Mouse (Mus musculus) testis, postnatal 10 days (tissue): ENCODE measurements around the gene Ddx51.

Source experiments
- DNase-seq: peaks from one replicate; pipeline ENCODE4 v3.0.0; 2021; ENCODE audit warnings: low spot score

Gene Ddx51

DNA sequence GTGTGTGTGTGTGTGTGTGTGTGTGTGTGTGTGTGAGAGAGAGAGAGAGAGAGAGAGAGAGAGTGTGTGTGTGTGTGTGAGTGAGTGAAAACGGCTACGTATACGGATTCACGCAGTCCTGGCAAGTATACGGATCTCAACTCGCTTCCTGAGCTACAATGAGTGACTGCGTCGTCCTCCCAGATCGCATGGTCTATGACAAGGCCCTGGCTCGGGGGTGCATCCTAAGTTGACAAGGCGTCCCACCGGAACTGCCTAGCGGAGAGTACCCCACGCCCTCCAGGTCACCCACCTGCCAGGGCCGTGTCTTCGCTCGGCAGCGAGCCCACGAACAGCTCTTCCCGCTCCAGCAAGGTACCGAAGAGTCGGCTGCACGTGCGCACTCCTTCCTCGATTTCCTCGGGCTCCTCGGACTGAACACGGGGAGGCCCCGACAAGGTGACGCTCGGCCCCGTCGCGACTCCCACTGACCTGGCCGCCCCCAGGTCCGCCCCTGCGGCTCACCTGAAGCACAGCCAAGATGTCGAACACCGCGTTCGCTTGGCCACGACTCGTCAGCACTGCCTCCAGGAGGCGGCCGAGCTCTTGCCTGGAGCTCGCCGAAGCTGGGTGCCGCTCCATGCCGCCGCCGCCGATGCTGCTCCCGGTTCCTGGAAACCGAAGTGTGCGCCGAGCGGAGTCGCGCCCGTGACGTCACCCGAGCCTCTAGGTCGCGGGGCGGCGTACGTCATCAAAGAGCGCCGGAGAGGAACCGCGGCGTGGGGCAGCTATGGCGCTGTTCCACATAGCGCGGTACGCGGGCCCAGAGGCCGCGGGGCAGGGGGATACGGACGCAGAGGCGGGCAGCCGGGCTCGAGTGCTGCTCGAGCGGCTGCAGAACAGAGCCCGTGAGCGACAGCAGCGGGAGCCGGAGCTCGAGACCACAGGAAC is at the start of gene Ddx51, which contains the start of gene Noc4l:
Gene Ddx51 (plus strand): TSS at position 733 of the 930 bp plus-strand sequence.
Gene Noc4l (minus strand): TSS at position 699 of the 930 bp plus-strand sequence.
- peak; percentile 99 for DNase-seq

DNA sequence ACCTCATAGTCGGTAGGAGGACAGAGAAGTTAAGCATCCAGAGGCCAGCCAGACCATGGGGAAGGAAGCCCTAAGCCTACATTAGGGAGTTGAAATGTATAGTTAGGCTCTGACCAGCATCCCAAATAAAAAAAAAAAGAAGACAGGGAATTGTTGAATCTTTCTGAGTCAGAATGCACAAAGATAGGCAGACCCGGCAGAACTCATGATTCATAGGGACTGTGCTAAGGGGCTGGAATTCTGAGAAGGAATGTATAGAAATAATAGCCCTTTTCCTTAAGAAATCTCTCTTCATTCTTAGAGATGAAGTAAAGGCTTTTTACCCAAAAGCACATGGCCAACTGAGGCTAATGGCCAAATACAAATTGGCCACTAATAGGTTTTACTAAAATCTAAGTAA is 48.9 kb upstream of the Ddx51 start:
- DNase-seq, result no peak

DNA sequence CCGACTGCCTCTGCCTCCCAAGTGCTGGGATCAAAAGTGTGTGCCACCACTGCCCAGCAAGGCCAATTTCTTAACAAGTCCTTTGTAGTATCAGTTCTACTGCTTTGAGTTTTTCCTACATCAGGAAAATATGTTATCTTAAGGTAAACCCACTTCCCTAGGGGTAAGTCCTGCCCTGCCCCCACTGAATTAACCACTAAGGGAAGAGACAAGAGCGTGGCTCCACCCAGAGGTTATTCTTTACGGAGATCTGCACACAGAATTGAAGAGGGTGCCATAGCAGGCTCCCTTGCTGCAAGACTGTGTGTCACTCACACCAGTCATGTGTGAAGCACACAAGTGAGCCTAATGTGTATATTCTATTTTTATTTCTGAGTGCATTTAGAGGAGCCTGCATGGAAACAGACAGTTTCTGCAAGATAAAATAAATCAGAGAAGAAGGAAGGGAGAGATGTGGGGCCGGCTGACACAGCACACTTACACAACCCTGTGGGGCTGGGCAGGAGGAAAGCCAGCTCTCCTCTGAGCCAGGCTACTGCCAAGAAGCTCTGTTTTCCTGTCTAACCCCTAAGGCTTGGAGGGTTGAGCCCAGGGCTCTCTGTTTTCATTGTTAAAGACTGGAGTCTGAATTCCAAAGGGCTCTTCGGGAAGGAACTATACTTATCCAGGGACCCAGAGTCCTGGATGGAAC is 47.6 kb upstream of the Ddx51 start:
- no peak for DNase-seq

DNA sequence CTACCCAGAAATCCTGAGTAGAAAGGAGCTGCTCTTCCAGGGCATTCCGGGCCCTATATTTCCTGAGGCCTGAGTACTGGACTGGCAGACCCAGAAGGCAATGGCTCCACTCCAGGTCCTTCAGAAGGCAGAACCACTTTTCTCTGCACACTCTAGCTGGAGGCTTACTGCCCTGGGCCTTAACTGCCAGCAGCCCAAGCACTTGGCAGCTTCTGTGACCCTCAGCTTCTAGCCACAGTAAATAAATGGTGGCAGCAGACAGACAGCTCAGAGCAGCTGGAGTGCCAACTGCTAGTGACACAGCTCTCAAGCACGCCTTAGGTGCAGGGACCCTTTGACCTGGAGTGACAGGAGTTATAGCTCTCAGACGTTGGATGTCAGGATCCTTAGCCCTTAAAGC is 45.5 kb upstream of the Ddx51 start:
- no peak for DNase-seq

DNA sequence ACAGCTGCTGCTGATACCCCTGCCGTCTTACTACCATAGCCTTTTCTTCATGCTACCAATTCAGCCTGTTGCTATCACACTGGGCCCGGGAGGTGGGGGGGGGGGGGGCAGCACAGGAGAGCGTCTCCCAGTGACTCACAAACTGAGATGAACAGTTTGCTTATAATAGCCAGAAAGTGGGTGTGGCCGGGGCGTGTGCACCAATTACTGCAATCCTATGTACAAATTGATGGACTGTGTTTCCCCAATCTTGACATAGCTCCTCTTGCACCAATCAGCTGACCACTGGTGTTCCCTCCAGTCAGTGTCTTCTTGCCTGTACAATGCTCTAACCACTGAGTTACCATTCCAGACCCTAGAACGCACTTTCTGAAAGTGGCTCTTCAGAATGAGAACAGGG is 44.9 kb upstream of the Ddx51 start:
- DNase-seq, result no peak

DNA sequence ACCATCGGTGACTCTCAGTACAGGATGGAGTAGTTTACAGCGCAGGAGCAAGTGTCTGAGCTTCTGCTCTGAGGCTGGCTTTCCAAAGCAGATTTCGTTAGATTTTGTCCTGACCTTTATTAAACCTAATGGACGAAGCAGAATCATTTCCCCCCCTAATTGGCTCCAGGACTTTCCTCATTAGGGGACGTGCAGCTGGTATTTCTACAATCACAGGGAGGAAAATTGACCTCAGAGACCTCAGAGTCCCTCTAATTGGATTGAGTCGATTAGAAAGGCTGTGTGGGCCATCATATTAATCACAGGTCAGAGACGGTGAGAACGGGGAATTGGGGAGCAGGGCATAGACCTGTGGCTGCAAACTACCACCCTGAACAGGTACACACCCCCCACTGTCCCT is 44.3 kb upstream of the Ddx51 start:
- no peak for DNase-seq

DNA sequence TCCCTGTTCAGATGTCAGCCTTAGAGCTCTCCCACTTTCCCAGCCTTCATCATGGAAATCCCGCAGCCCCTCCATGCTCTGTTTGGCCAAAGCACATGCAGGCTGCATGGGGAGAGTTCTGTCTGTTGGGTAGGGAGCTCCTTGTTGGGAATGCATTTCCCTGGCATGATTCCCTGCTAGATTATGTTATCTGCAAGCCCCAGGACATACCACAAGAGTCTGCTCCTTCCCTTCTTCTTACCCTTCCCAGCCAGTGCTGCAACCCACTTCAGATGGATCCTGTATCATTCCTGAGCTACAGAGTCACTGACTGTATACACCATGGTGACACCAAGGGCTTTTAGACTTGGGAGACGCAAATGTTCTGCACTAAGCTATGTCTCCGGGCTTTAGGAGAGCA is 43.8 kb upstream of the Ddx51 start:
- no peak for DNase-seq

DNA sequence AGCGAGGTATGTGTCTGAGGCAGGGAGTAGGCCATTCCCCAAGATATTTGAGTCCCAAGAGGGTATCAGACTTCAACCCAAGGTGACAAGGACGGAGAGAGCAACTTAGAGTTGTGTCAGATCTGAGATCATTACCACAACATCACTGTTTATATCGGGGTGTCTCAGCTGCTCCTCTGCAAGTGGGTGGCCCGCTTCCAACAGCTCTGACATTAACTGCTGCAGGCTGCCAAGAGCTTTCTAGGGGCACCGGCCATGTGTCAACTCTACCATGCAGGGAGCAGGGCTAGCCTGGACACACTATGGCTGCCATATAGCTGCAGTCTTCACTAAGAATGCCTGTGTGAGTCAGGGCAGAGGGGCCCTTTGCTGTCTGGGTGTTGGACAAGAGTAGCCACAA is 43.4 kb upstream of the Ddx51 start:
- DNase-seq, result no peak

DNA sequence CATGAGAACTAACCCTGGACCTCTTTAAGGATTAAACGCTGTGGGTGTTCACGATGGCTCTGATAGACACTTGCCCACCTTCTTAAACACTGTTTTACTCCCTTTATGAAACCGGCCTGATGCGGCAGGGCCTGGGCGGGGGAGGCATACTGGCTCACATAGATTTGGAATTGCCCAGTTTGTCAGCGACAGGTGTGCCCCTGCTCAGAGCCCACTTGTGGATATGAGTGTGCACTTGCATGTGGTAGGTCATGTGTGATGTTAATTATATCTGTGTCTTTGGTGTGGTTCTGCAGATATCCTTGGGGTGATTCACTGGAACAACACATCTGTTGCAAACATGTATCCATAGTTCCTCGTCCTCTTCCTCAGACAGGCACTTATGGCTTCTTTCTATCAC is 42.8 kb upstream of the Ddx51 start:
- DNase-seq, result no peak

DNA sequence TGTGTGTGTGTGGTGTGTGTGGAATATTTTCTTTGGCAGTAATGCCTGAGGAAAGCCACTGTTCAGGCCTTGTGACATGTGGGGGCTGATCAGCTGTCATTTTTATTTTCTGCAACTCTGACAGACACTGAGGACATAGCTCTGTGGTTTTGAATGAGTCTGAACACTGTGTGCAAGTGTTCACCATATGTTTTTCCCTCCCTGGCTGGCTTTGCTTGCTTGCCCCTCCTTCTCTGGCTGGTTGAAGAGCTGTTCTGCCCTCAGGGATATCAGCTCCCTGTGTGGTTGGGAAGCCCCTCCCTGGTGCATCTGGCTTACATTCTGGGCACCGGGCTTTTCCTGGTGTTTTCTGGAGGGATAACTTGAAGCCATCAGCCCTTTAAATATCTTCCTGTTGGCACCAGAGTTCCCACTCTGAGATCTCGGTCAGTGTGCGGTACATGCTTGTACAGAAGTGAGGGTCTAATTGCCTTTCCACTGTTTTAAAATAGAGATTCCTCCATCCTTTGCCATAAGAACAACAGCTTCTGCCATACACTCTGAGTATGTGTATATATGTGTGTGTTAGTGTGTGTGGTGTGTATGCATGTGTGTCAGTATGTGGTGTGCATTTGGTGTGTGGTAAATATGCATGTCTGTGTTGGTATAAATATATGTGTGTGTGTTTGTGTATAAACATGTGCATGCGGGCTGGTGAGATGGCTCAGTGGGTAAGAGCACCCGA is 41.7 kb upstream of the Ddx51 start:
- no peak for DNase-seq

DNA sequence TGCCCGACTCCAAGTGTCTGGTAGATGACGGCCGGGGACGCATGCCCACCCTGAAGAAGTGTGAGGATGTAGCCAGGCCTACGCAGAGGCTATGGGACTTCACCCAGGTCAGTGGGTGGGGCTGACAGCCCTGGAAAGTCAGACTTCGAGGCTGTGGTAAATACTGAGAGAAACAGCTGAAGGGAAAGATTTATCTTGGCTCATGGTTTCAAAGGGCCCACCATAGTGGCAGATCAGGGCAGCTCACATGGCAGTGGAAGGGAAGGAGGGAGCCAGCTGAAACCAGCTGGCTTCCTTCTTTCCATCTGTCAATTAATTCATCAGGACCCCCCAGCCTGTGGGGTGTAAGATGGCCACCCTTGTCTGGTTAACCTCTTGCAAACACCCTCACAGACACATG is 34.0 kb upstream of the Ddx51 start:
- DNase-seq, result no peak

DNA sequence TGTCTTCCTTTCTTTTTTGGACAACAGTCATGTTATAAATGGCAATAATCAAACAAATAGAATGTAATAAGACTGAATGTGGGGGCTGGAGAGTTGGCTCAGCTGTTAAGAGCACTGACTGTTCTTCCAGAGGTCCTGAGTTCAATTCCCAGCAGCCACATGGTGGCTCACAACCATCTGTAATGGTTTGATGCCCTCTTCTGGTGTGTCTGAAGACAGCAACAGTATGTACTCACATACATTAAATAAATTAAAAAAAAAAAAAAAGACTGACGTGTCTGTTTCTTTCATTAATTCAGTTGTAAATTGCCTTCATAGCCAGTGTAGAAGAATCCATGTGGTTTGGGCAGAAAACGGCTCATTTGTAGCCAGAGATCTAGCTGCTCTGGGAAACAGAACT is 28.9 kb upstream of the Ddx51 start:
- DNase-seq, result no peak

DNA sequence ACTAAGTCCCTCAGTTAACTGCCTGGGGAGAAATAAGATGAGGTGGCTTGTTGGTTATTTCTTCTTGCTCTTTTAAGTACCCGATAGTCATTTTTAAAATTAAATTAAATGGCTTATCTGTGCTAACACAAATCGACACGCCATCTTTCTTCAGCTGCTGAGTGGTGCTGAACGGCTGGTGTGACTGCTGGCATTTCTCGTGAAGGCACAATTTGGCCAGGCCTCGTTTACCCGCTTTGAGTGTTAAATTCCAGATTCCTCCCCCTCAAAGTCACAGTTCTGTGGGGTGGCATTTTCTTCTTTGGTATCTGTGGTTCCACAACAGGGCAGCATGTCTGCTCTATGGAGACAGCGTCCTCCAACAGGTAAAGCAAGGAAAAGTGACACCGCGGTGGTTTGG is 25.9 kb upstream of the Ddx51 start:
- DNase-seq, result no peak

DNA sequence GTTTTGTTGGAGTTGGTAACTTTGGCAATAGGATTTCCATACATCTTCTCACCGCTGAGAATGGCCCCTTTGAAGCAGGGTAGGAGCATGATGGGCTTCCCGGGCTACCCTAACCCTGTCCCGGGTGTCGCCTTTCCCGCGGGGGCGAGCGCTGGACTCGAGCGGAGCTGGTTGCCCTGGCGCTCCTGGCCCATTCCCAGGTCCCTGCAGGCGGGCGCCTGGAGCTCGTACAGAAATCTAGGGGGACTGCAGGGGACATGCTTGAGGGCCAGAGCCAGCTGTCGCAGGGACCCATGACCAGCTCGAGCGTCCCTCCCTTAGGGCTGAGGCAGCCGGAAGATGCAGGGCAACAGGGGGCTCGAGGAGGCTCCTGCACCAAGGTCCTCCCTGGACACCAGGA is 25.1 kb upstream of the Ddx51 start:
- DNase-seq, result no peak

DNA sequence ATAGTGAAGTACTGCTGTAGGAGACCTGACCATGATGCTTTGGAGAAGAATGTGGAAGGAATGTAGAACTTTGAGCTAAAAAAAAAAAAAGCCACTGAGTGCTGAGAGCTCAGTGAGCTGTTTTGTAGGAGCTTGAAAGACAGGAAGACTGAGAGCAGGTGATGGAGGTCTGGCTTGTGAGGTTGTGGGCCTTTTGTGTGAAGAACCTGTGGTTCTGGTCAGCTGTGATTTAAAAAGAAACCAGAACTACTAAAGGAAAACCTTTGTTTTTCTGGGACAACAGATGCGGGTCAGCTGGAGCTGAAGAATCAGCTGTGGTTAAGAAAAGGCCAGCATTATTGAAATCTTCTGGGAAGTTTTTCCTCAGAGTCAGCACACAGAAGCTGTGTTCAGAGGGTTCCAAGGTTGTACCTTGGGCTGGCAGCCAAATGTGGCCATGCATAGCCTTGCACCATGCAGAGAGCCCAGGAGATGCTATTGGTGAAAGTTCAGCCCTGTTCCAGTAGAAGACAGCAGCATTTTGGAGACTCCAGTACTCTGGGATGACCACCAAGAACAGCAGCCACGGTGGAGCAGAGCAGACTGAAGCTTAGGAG is 23.6 kb upstream of the Ddx51 start:
- DNase-seq, result peak; percentile 72

DNA sequence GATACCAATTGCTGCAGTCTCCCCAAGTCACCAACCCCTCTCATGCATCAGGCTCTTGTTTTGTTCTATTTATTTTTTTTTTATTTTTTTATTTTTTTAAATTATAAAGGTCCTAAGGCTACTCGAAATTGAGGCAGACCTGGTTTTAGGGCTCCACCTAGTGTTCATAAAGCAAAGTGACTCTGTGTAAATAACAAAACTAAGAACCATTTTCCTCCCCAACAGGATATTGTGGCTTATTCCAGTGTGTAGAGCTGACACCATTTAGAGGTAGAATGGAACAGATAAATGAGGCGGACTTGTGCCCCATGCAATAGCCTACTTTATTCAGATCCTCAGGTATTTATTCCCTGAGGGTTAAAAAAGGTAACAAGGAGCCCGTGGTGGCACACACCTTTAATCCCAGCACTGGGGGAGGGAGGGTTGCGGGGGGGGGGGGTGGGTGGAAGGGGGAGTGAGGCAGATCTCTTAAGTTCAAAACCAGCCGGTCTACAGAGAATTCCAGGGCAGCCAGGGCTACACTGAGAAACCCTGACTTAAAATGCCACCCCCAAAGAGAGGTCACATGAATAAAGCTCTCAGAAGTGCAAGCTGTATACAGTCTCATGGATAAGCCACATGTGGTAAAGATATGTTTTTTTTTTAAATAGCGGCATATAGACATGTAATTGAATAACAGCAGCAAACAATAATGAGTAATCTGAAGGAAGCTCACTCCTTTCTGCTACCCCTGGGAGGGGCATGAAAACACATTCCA is 17.1 kb upstream of the Ddx51 start:
- DNase-seq, result no peak

DNA sequence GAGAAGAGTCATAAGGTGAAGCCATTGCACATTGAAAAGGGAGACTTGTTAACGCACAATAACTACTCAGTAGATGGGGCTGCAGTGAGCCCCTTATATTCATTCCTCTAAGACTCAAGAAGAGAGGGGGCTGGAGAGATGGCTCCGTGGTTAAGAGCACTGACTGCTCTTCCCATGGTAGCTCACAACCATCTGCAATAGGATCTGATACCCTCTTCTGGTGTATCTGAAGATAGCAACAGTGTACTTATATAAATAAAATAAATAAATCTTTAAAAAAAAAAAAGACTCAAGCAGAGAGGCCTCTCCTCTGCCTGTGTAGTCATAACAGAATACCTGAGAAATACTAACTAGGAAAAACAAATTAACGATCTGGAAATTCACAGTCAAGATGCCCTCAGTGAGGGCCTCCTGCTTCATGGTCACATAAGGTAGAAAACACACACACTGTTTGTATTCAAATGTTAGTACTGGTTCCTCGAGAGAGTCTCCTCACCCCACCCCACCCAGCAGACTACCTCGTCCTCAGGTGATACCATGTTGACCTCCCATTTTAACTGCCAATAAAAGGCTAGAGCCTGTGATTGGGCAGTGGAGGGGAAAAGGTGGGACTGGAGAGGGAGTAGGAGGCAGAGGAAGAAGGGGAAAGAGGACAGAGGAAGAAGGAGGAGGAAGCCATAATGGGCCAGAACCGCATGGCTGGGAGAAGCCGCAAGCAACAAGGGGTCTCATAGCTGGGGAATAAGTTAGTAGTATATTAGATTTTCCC is 14.8 kb upstream of the Ddx51 start:
- DNase-seq, result no peak

DNA sequence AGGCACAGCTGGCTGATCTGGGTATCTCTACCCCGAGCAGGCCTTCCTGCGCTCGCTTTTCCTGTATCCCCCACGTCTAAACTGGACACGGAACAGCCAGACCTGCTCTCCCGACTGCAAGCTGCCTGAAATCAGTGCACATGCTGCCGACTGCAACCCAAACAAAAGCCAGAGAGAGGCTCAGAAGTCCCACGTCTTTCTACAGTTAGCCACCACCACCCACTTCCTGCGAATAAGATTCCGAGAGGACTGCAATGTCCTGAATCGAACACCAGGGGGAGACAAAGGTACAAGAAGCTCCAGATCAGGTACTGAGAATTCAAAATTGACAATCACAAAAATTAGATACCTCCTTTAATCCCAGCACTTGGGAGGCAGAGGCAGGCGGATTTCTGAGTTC is 13.8 kb upstream of the Ddx51 start:
- DNase-seq, result peak; percentile 68

DNA sequence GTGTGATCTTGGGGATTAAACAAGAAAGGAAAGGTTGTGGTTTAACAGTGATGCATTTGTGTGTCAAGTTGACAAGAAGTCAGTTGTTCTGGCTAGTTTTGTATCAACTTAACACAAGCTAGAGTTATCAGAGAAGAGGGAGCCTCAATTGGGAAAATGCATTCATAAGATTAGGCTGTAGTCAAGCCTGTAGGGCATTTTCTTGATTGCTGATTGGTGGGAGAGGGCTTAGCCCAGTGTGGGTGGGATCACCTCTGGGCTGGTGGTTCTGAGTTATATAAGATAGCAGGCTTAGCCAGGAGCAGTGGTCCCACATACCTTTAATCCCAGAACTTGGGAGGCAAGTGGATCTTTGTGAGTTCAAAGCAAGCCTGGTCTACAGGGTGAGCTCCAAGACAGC is 6.9 kb upstream of the Ddx51 start:
- no peak for DNase-seq

DNA sequence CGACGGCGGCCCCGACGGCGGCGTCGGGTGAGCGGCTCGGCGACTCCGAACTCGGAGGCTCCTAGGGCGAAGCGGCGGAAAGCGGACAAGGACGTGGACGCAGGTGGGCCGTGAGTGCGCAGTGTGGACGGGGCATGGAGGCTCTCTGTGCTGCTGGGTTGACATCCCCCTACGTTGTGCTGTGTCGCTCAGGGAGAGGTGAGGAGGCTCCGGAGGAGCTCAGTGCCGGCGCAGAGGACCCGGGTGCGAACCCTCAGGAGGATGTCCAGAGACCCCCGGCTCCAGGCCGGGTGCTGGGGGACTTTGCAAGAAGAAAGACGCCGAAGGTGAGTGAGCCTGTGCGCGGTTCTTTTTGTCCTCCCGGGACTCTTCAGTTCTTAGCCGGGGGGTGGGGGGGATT is 435 bp downstream of the Ddx51 start:
- DNase-seq, result no peak

DNA sequence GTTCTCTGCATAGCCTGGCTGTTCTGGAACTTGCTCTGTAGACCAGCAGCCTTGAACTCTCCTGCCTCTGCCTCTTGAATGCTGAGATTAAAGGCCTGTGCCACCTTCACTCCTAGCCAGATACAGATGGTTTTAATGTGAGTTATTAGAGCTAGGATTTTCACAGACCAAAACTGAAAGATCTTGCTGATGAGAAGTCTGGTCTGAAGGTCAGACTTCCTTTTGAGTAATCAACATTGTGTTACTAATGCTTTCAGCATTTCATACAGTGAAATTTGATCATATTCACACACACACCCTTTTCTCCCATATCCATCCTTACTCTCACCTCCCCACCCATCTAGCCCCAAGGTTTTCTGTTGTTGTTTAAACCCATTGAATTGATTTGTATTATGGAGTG is 6.4 kb downstream of the Ddx51 start:
- DNase-seq, result no peak
